Mouse (Mus musculus) left cerebral cortex, postnatal 4 days (tissue): ENCODE results near the gene Hoxa10. TPM values are rescaled to one million over a fixed set of nuclear protein-coding genes. Genes with fewer than 3 reads are reported as not detected.

Experiments
- DNase-seq: peaks from one replicate; pipeline ENCODE4 v3.0.0-alpha.2; 2022
- intact Hi-C: fragments of 180-260 bp; cut with DNase I; formaldehyde crosslinking; loops from one replicate; pipeline ENCODE4 v1.15.1; 2025
- microRNA-seq: library from miRNA; unstranded; fragments of <30 nt; microRNA quantifications from one replicate; pipeline ENCODE4 v1.2.0, GENCODE M21; 2022
- total RNA-seq, 2 experiments: library from RNA; stranded (reverse); gene quantifications; 2 replicates each; pipeline ENCODE4 v1.2.3; 2021

The Hoxa10 gene
- total RNA-seq, 2 experiments from 2014 or later = not detected

DNA sequence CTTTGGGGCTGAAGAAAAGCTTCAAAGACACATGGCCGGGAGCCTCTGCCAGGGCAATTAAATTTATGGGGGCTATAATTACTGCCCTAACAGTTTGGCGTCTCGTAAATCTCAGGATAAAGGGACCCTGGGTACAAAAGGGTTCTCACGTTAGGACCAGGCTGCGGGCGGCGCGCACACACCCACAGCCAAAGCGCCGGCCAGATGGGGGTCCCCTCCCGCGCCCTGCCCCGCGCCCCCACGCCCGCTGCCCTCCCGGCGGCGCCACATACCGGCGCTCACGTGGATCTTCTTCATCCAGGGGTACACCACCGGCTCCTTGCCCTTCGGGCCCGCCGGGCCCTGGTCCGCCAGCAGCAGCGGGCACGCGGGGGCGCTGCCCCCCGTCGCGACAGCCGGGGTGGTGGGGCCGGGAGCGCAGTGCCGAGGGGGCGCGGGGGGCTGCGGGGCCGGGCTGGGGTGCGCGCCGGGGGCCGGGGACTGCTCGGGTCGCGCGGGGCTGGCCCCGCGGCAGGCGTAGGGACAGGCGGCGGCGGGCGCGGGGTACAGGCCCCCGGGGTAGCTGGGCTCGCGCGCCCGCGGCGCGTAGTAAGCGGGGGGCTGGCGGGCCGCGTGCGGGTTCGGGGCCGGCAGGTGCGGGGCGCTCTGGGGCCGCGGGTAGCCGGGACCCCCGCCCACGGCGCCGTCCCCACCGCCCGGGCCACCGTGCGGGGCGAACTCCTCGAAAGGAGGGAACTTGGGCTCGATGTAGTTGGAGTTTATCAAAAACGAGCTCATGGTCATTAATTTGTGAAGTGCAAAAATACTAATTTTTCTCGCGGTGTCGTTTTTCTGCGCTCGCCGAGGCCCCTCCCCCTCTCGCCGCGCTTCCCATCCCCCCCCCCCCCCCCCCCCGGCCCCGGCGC, 49.5 kb downstream of the Hoxa10 start, which contains the start of gene Hoxa4:
Hoxa4 (minus strand) TSS at position 848 of the 905 bp plus-strand sequence.
- intact Hi-C loops = loop anchor here (10.0 kb wide), 1 partner anchor 316 kb away; no protein-coding TSS in a partner anchor
- DNase-seq = no peak

DNA sequence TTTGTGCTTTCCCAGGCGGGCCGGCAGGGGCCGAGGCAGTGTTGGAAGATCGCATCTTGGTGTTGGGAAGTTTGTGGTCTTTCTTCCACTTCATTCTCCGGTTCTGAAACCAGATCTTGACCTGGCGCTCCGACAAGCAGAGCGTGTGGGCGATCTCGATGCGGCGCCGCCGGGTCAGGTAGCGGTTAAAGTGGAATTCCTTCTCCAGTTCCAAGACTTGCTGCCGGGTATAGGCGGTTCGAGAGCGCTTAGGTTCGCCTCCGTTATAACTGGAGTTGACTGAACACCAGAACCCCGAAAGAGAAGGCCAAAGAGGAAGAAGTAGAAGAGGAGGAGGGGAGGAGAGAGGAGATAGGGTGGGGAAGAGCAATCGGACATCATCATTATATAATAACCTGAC, 50.2 kb downstream of the Hoxa10 start:
- intact Hi-C loops = loop anchor here (10.0 kb wide), 1 partner anchor 316 kb away; no protein-coding TSS in a partner anchor
- no peak for DNase-seq

DNA sequence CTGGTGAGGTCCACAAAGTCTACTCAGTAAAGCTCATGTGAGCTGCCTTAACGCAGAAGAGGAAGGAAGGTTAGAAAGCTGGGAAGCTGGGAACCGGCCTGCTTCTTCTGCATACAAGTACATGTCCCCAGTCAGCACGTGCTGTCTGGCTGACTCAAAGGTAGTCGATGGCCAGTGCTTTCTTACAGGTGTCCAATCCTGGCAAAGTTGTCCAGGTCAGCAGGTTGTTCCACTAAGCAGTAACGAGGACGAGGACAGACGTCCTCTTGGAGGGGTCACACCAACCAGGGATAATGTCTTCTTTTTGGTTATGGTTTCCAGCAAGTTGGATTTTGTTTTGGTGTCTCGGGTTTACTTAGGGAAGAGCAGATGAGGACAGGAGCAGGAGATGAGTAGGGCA, 50.7 kb downstream of the Hoxa10 start:
- DNase-seq = no peak
- intact Hi-C loops = loop anchor here (10.0 kb wide), 1 partner anchor 315 kb away; no protein-coding TSS in a partner anchor

DNA sequence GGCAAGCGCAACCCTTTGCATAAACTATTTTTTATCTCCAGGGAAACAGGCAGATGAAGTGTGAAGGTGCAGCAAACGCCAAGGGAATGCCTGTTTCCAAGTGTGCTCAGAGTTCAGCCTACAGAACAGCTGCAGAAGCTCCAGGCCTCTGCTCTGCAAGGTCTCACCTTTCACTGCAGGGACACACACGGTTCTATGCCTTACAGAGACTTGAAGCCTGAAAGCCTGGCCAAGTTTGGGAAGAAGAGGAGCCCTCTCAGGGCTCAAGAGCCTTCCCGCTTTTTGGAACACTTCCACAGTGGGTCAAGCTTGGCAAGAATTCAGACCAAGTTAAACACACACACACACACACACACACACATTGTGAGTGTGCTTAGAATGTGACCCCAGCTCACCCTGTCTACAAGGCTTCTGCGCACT, 51.5 kb downstream of the Hoxa10 start:
- intact Hi-C loops = no loop called here
- DNase-seq = no peak

DNA sequence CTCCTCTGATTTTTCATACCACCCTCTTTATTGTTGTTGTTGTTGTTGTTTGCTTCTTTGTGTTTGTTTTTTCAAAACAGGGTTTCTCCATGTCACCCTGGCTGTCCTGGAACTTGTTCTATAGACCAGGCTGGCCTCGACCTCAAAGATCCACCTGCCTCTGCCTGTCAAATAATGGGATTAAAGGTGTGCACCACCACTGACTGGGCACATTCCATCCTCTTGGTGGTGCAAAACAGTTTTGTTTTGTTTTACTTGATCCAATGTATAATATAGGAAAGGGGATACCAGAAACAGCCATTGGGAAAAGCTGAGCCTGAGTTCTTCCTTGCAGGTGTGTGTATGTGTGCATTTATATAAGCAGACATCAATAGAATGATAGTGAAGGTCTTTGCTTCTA, 54.2 kb downstream of the Hoxa10 start:
- DNase-seq = no peak
- intact Hi-C loops = no loop called here

DNA sequence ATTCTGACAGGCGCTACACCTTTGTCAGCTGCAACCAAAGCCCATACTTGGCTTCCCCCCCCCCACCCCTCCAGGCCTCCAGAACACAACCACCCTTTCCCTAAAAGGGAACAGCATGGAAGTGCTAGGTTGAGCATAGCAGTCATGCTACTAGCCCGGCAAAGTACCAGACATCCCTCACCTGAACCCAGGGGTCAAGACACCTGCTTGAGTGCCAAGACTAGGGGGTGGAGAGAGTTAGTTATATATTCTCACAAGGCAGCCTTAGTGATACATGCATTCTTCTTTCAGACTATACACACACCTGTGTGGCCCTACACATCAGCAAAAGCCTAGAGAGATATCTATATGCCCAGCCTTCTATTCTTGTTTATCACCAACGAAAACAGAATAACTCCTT, 54.8 kb downstream of the Hoxa10 start:
- intact Hi-C loops = no loop called here
- no peak for DNase-seq

DNA sequence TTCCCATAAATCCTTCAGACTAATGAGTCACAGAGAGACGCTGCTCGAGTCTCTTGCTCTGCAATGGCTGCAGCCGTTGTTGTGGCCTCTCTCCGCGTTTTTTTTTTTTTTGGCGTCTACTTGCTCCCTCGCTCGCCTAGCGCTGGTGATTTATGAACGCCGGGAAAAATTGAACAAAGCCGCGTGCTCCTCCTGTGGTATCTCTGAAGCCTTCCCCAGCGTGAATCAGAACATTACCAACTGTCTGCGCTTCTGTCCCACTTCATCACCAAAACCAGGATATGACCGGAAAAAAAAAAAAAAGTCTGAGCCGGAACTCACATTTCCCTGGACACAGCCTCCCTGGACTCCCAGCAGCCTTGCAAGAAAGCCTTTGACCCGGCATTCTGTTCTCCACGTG, 55.4 kb downstream of the Hoxa10 start:
- intact Hi-C loops = no loop called here
- DNase-seq = no peak

DNA sequence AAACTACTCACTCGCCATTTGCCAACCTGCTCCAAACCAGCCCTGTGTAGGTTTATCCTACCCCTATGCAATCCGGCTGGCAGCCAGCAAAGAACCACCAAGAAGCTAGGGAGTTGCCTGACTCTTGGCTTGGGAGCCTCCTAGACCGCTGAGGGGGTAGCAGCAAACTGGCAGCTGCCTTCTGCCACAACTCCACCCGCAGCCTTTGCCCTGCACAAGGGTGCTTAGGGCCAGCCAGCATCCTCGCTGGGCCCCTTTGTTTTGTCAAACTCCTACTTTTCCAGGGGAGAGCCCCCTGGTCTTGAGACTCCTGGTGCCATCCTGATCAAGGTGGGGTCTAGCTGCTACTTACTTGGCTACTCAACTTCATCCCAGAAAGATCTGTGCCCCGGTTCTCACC, 56.0 kb downstream of the Hoxa10 start:
- intact Hi-C loops = no loop called here
- no peak for DNase-seq

DNA sequence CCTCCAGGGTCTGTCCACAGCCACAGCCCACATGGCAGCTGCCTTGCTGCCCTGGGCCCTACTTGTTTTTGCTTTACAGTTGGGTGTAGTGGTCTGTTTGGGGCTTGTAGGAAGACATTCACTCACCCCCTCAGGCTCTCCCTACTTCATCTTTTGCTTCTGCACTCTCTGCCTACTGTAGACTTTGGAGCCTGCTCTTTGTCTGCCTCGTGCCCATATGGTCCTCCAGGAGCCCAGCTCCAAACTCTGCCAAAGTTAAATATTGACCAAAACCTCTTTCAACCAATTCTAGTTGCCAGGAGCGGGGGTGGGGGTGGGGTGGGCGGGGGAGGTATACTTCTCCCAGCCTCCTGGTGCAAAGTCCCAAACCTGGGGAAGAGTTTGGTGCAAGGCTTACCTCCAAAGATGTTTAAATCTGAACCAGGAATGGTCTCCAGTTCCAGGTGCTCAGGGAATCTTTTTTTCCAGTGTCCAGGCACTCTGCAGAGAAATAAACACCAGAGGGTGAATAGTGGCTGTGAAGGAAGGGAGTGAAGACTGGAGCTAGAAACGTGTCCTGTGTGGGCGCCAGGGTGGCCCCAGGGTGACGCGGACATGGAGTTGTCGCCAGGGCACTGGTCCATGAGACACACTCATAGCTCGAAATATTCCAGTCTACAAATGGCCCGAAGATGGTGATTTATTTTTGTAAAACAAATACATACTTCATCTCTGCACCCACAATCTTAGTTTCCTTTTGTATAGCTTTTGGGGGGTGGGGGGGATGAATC, 57.2 kb downstream of the Hoxa10 start:
- no peak for DNase-seq
- intact Hi-C loops = no loop called here

DNA sequence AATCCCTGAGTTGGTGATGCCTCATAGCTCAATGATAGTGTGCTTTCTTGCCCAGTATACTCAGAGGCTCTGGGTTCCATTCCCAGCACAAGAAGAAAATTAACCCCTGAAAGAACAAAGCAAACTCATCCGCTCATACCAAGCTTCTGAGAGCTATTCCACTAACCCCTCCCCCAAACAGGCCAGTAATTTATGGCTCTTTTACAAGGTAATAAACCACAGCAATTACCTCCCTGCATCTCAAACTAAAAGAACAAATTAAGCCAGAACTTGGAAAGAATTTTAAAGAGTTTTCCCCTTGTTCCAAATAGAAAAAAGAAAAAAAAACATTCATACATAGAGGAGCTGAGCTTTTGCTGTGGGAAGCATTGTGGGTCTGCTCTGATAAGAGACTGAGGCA, 57.9 kb downstream of the Hoxa10 start:
- no peak for DNase-seq
- intact Hi-C loops = no loop called here

DNA sequence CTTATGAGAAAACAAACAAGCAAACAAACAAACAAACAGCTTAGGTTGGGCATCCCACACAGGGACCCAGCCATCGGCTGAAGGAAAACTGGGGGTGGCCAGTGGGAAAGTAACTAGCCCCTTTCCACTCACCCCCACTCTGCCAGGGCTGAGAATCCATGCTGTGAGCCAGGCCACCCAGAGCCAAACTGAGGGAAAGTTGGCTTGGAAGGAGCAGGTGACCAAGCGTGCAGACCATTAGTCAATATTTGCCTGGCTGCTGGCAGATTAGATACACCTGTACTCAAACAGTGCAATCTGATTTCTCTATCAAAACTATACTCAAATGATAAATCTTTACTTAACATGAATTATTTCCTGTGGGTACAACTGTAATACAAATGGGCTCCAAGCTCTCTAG, 58.6 kb downstream of the Hoxa10 start:
- no peak for DNase-seq
- intact Hi-C loops = no loop called here

Small RNAs within 50 kb of the gene (microRNA-seq; reads per million reads assigned to microRNA genes)
- not detected for gene Mir196b

Other genes with a start within 250 kb of the Hoxa10 start
- 1 to 10 TPM; 4.5 to 4.9 TPM for gene Skap2, start 228.3 kb downstream of the Hoxa10 start, total RNA-seq
- not detected for gene Hoxa1, start 82.5 kb downstream of the Hoxa10 start, total RNA-seq
- not detected for gene Hoxa2, start 76.0 kb downstream of the Hoxa10 start, total RNA-seq
- gene 5730596B20Rik, start 63.4 kb downstream of the Hoxa10 start, total RNA-seq = not detected
- gene Hoxa4, start 49.1 kb downstream of the Hoxa10 start, total RNA-seq = not detected
- not detected for gene Hoxa5, start 36.3 kb downstream of the Hoxa10 start, total RNA-seq
- not detected for gene Hoxa6, start 32.1 kb downstream of the Hoxa10 start, total RNA-seq
- not detected for gene Hoxa3, start 27.5 kb downstream of the Hoxa10 start, total RNA-seq
- not detected for gene Gm28308, start 27.5 kb downstream of the Hoxa10 start, total RNA-seq
- gene Hoxa7, start 19.0 kb downstream of the Hoxa10 start, total RNA-seq = not detected
- not detected for gene Hoxa9, start 9.8 kb downstream of the Hoxa10 start, total RNA-seq
- gene Hoxa11, start 5.0 kb upstream of the Hoxa10 start, total RNA-seq = not detected
- not detected for gene Hoxa13, start 20.0 kb upstream of the Hoxa10 start, total RNA-seq
- not detected for gene Evx1, start 72.6 kb upstream of the Hoxa10 start, total RNA-seq